Mouse (Mus musculus) MEL (cell line): ENCODE data around the gene Mlana. TPM values are rescaled to one million over a fixed set of nuclear protein-coding genes. Genes with fewer than 3 reads are reported as not detected.
A peak's percentile ranks its signal among the peaks of the same experiment; 100 is the strongest.

Experiments used
- DNase-seq: peaks from one replicate; pipeline ENCODE4 v3.0.0; 2011; ENCODE audit warnings: low read depth, low spot score
- H3K27ac ChIP-seq: 2 replicates; pipeline ENCODE4 v1.5.1; 2012; ENCODE audit warnings: low read depth, mild to moderate bottlenecking, control low read depth, low read length, moderate library complexity; ENCODE audit not compliant: control insufficient read depth
- H3K27me3 ChIP-seq, 2 experiments: fragments of 150-350 bp in 1 of 2; sonication (generic) in 1 of 2; 2 replicates each; pipeline ENCODE4 v1.6.1; 2012; ENCODE audit warnings: low read length in 2 of 2, mild to moderate bottlenecking in 2 of 2, improper control_type of control experiment in 1 of 2, moderate library complexity in 1 of 2; ENCODE audit not compliant: insufficient read depth in 2 of 2, control insufficient read depth in 1 of 2
- H3K36me3 ChIP-seq, 2 experiments: 2 replicates each; pipeline ENCODE4 v1.6.1; 2012 to 2014; ENCODE audit warnings: low read length in 2 of 2, improper control_type of control experiment in 1 of 2, inconsistent platforms in 1 of 2, mild to moderate bottlenecking in 1 of 2; ENCODE audit not compliant: insufficient read depth in 2 of 2, control insufficient read depth in 1 of 2
- H3K4me1 ChIP-seq, 2 experiments: fragments of 150-350 bp in 1 of 2; sonication (generic) in 1 of 2; 2 replicates each; pipeline ENCODE4 v1.6.1; 2012; ENCODE audit warnings: low read length in 2 of 2, improper control_type of control experiment in 1 of 2, mild to moderate bottlenecking in 1 of 2; ENCODE audit not compliant: insufficient read depth in 2 of 2, control insufficient read depth in 1 of 2
- H3K4me3 ChIP-seq, 2 experiments: fragments of 150-350 bp in 1 of 2; sonication (generic) in 1 of 2; 2 replicates each; pipeline ENCODE4 v1.5.1; 2012; ENCODE audit warnings: low read depth in 2 of 2, low read length in 2 of 2, mild to moderate bottlenecking in 2 of 2, moderate library complexity in 2 of 2, control low read depth in 1 of 2, improper control_type of control experiment in 1 of 2; ENCODE audit not compliant: control insufficient read depth in 1 of 2, insufficient read depth in 1 of 2
- H3K79me2 ChIP-seq: 2 replicates; pipeline ENCODE4 v1.6.1; 2012; ENCODE audit warnings: mild to moderate bottlenecking, low read length, moderate library complexity; ENCODE audit not compliant: control insufficient read depth, poor library complexity, insufficient read depth
- H3K9ac ChIP-seq: 2 replicates; pipeline ENCODE4 v1.6.1; 2012; ENCODE audit warnings: low read depth, mild to moderate bottlenecking, control low read depth, low read length, moderate library complexity; ENCODE audit not compliant: control insufficient read depth, poor library complexity, severe bottlenecking
- H3K9me3 ChIP-seq: fragments of 150-350 bp; sonication (generic); replicated peaks from 2 replicates; pipeline ENCODE4 v1.6.1; 2012; ENCODE audit warnings: mild to moderate bottlenecking, low read length, improper control_type of control experiment, moderate library complexity; ENCODE audit not compliant: insufficient read depth
- EP300 ChIP-seq, 2 experiments: IDR thresholded peaks; 2 replicates each; pipeline ENCODE4 v1.6.1; 2011; ENCODE audit warnings: improper control_type of control experiment in 2 of 2, low read length in 2 of 2, low read depth in 1 of 2, mild to moderate bottlenecking in 1 of 2
- ETS1 ChIP-seq: IDR thresholded peaks from 2 replicates; pipeline ENCODE4 v1.6.1; 2012; ENCODE audit warnings: low read depth, mild to moderate bottlenecking, inconsistent platforms, low read length, improper control_type of control experiment, moderate library complexity
- GATA1 ChIP-seq: IDR thresholded peaks from 2 replicates; pipeline ENCODE4 v1.6.1; 2011; ENCODE audit warnings: low read depth, low read length, improper control_type of control experiment
- HCFC1 ChIP-seq: IDR thresholded peaks from 2 replicates; pipeline ENCODE4 v1.6.1; 2012; ENCODE audit warnings: low read depth, mild to moderate bottlenecking, inconsistent platforms, low read length, improper control_type of control experiment, moderate library complexity
- JUND ChIP-seq: IDR thresholded peaks from 2 replicates; pipeline ENCODE4 v1.6.1; 2011; ENCODE audit warnings: low read depth, mild to moderate bottlenecking, improper control_type of control experiment, low read length
- MAFK ChIP-seq: IDR thresholded peaks from 2 replicates; pipeline ENCODE4 v1.6.1; 2011; ENCODE audit warnings: low read depth, mild to moderate bottlenecking, low read length, improper control_type of control experiment, borderline replicate concordance
- MEF2A ChIP-seq: IDR thresholded peaks from 2 replicates; pipeline ENCODE4 v1.6.1; 2014; ENCODE audit warnings: low read depth, mild to moderate bottlenecking, inconsistent platforms, low read length, improper control_type of control experiment; ENCODE audit not compliant: poor library complexity, insufficient replicate concordance, severe bottlenecking; ENCODE audit errors: extremely low read depth
- POLR2AphosphoS2 ChIP-seq: IDR thresholded peaks from 2 replicates; pipeline ENCODE4 v1.6.1; 2011; ENCODE audit warnings: low read length, improper control_type of control experiment
- RAD21 ChIP-seq: IDR thresholded peaks from 2 replicates; pipeline ENCODE4 v1.6.1; 2011; ENCODE audit warnings: mild to moderate bottlenecking, low read depth, low read length, improper control_type of control experiment
- RCOR1 ChIP-seq: IDR thresholded peaks from 2 replicates; pipeline ENCODE4 v1.6.1; 2012; ENCODE audit warnings: low read depth, mild to moderate bottlenecking, inconsistent platforms, low read length, improper control_type of control experiment
- SIN3A ChIP-seq: IDR thresholded peaks from 2 replicates; pipeline ENCODE4 v1.6.1; 2012; ENCODE audit warnings: low read length, improper control_type of control experiment, inconsistent platforms
- TAL1 ChIP-seq: IDR thresholded peaks from 2 replicates; pipeline ENCODE4 v1.6.1; 2012; ENCODE audit warnings: mild to moderate bottlenecking, inconsistent platforms, low read length, moderate library complexity, mixed read lengths
- TCF12 ChIP-seq: IDR thresholded peaks from 2 replicates; pipeline ENCODE4 v1.6.1; 2014; ENCODE audit warnings: low read depth, mild to moderate bottlenecking, inconsistent platforms, low read length, improper control_type of control experiment, moderate library complexity
- ZC3H11A ChIP-seq: IDR thresholded peaks from 2 replicates; pipeline ENCODE4 v1.6.1; 2012; ENCODE audit warnings: low read depth, mild to moderate bottlenecking, inconsistent platforms, low read length, improper control_type of control experiment
- polyA plus RNA-seq, 2 experiments: library from polyadenylated mRNA; stranded (reverse) in 1 of 2; unstranded in 1 of 2; fragments of >175 nt in 1 of 2; fragments of >200 nt in 1 of 2; gene quantifications; 2 replicates each; pipeline versions ENCODE4 v1.2.1 to v1.2.4; 2012; ENCODE audit warnings: low replicate concordance in 2 of 2, low read depth in 1 of 2; ENCODE audit not compliant: insufficient read length in 2 of 2, insufficient read depth in 1 of 2, missing spikeins in 1 of 2
- total RNA-seq: library from RNA; depleted of rRNA; stranded (reverse); fragments of 300-350 nt; gene quantifications from 2 replicates; pipeline ENCODE4 v1.2.3, GENCODE M21; 2012

Gene Mlana
- total and polyA plus RNA-seq, 3 experiments: 0.27 to 0.78 TPM; not detected in 1

DNA sequence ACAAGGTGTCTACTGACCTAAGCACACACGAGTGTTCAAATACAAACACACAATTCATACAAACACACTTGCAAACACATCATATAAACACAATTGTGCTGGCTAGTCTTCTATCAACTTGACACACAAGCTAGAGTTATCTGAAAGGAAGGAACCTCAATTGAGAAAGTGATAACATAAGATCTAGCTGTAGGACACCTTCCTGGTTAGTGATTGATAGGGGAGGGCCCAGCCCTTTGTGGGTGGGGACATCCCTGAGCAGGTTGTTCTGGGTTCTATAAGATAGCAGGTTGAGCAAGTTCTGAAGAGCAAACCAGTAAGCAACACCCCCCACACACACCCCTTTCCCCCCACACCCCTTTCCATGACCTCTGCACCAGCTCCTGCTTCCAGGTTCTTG lies 47.9 kb upstream of the Mlana start:
- Histone ChIP-seq H3K4me3 (no peak overlapping the region), H3K79me2 (peaks cover 20% of the 10 kb centered on the region), H3K9me3 (no peaks in the 10 kb centered on the region), H3K27me3 (no peaks in the 10 kb centered on the region), H3K36me3 (peaks cover 14 to 28% of the 10 kb centered on the region in 2 experiments), H3K9ac (no peak overlapping the region), H3K4me1 (peaks cover 13 to 23% of the 10 kb centered on the region in 2 experiments), H3K27ac (no peak overlapping the region)
- TF ChIP-seq SIN3A: peak; percentile 70
- TF ChIP-seq JUND: no peak
- peak; percentile 94 for TF ChIP-seq RCOR1
- 0 out of 2 replicates have a peak, but pooled peaks have one; percentile 36 for TF ChIP-seq HCFC1
- TF ChIP-seq EP300 (IDR thresholded peaks at IDR 0.05; ENCODE audit: low read depth in 1 of 2, low read length in 2 of 2): peak; percentile 94
- TF ChIP-seq ZC3H11A: no peak
- TF ChIP-seq RAD21: no peak
- peak; percentile 78 for TF ChIP-seq ETS1
- peak; percentile 98 for TF ChIP-seq GATA1
- peak; percentile 93 for TF ChIP-seq TCF12
- peak; percentile 52; the same call in 1 of the 2 replicates for TF ChIP-seq TAL1
- DNase-seq: peak; percentile 76

DNA sequence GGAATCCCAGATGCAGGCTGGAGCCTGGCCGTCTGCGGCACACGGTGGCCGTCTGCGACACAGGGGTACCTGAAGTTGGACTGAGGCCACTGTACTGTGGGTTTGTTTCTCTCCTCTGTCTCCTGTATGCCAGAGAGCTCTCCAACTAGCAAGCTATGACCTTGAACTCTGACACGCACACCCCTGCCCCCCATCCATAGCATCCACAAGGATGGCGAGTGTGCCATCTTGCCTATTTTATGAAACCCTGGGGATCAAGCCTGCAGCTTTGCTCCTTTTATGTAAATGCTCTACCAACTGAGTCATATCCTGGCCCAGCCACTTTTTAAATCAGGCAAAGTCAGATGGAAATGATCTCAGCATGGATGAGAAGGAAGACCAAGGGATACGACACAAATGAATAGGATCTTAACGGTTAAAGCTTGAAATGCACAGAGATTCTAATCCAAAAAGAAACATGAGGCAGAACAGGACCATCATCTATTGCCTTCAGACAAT lies 43.8 kb upstream of the Mlana start:
- no peak overlapping the region for H3K27ac ChIP-seq
- no peak overlapping the region for H3K9ac ChIP-seq
- H3K4me1 ChIP-seq: peaks cover 12 to 16% of the 10 kb centered on the region in 2 experiments
- TF ChIP-seq ZC3H11A: no peak
- no peak for TF ChIP-seq TAL1
- no peak for TF ChIP-seq POLR2AphosphoS2
- TF ChIP-seq RCOR1: no peak
- TF ChIP-seq MAFK: no peak
- H3K79me2 ChIP-seq: no peaks in the 10 kb centered on the region
- H3K4me3 ChIP-seq: no peak overlapping the region
- H3K36me3 ChIP-seq: peaks cover 0 to 20% of the 10 kb centered on the region in 2 experiments; a peak in 2 of 4 replicates
- H3K27me3 ChIP-seq: peaks cover 0 to 2% of the 10 kb centered on the region in 2 experiments; a peak in 1 of 4 replicates
- DNase-seq: no peak
- H3K9me3 ChIP-seq: no peaks in the 10 kb centered on the region

DNA sequence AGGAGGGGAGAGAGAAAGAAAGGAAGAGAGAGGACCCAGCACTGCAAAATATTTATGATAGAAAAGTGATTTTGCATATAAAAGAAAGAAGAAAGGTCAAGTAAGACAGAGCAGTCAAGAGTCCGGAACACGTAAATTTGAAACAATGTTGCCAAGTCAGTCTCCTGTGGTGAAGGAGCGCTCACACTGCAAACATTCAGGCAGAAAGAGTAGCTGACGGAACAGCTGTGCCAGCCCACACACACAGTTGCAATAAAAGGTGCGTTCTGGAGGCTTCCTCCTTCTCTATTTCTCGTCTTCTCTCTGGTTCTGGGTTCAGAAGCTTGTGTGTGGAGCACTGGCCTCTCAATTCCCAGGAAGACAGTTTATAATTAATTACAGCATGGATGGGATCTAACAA lies 42.5 kb upstream of the Mlana start:
- peaks cover 4 to 5% of the 10 kb centered on the region in 2 experiments for H3K4me1 ChIP-seq
- no peak overlapping the region for H3K27ac ChIP-seq
- no peak for TF ChIP-seq MEF2A
- no peaks in the 10 kb centered on the region for H3K9me3 ChIP-seq
- peaks cover 0 to 2% of the 10 kb centered on the region in 2 experiments; a peak in 1 of 4 replicates for H3K27me3 ChIP-seq
- no peaks in the 10 kb centered on the region for H3K79me2 ChIP-seq
- no peak for DNase-seq
- H3K4me3 ChIP-seq: no peak overlapping the region
- H3K9ac ChIP-seq: no peak overlapping the region
- peaks cover 0 to 7% of the 10 kb centered on the region in 2 experiments; a peak in 2 of 4 replicates for H3K36me3 ChIP-seq
